Mouse (Mus musculus) intestine, embryonic 16.5 days (tissue): Measurements from ENCODE around the gene Aldh1l1. TPM values are rescaled to one million over a fixed set of nuclear protein-coding genes. Genes with fewer than 3 reads are reported as not detected.

Experiments
- ATAC-seq: fragments of 200-750 bp; cut with Nextera tagmentation; 2 replicates; pipeline ENCODE4 v1.8.0; 2017; ENCODE audit warnings: moderate TSS enrichment, moderate library complexity
- H3K27ac ChIP-seq: fragments of 300-500 bp; sonication (generic); 2 replicates; pipeline ENCODE4 v1.5.1; 2014; ENCODE audit warnings: mild to moderate bottlenecking, low read length
- H3K27me3 ChIP-seq: fragments of 300-500 bp; sonication (generic); replicated peaks from 2 replicates; pipeline ENCODE4 v1.6.1; 2014; ENCODE audit warnings: low read length, control low read depth, mixed read lengths; ENCODE audit not compliant: control insufficient read depth, insufficient read depth
- H3K36me3 ChIP-seq: fragments of 300-500 bp; sonication (generic); 2 replicates; pipeline ENCODE4 v1.6.1; 2014; ENCODE audit warnings: low read length, control low read depth; ENCODE audit not compliant: control insufficient read depth, insufficient read depth
- H3K4me1 ChIP-seq: fragments of 300-500 bp; sonication (generic); 2 replicates; pipeline ENCODE4 v1.6.1; 2014; ENCODE audit warnings: low read length, control low read depth, mixed read lengths; ENCODE audit not compliant: control insufficient read depth, insufficient read depth
- H3K4me2 ChIP-seq: fragments of 300-500 bp; sonication (generic); 2 replicates; pipeline ENCODE4 v1.6.1; 2014; ENCODE audit warnings: low read depth, low read length, control low read depth
- H3K4me3 ChIP-seq: fragments of 300-500 bp; sonication (generic); 2 replicates; pipeline ENCODE4 v1.5.1; 2014; ENCODE audit warnings: mild to moderate bottlenecking, low read length
- H3K9ac ChIP-seq: fragments of 300-500 bp; sonication (generic); 2 replicates; pipeline ENCODE4 v1.6.1; 2014; ENCODE audit warnings: low read depth, low read length
- H3K9me3 ChIP-seq: fragments of 300-500 bp; sonication (generic); 2 replicates; pipeline ENCODE4 v1.6.1; 2016; ENCODE audit warnings: low read length, control low read depth; ENCODE audit not compliant: control insufficient read depth
- WGBS: fragments of 180-500 bp; shearing (Covaris S2); extraction: QIAGEN DNeasy Blood & Tissue Kit; methylation state at CpG from one replicate; pipeline ENCODE4 v1.1.7; 2014; 5-methylcytosine and 5-hydroxymethylcytosine counted together
- polyA plus RNA-seq: library from polyadenylated mRNA; unstranded; fragments of >200 nt; fragmentation: Nextera tagmentation; extraction: Ambion mirVana; gene quantifications from 2 replicates; pipeline ENCODE4 v1.2.1, GENCODE M21; 2015

Gene Aldh1l1
- polyA plus RNA-seq, 1 experiment from 2014 or later: 27.4 TPM

- H3K4me2 ChIP-seq: no peak overlapping the region
- ATAC-seq: no peak
- H3K9ac ChIP-seq: no peak overlapping the region
- H3K4me3 ChIP-seq: no peak overlapping the region
- H3K4me1 ChIP-seq: no peaks in the 10 kb centered on the region
- no peaks in the 10 kb centered on the region for H3K27me3 ChIP-seq
- no peaks in the 10 kb centered on the region for H3K9me3 ChIP-seq
- no peak overlapping the region for H3K27ac ChIP-seq
- no peaks in the 10 kb centered on the region for H3K36me3 ChIP-seq
- 52% methylated on average over 14 of the region's 14 CpGs for WGBS
Measured at GRCm38 (mm10) chr6:90476941-90477518, 9.2 kb upstream of the Aldh1l1 start.

- Histone ChIP-seq H3K9me3 (no peaks in the 10 kb centered on the region), H3K27me3 (no peaks in the 10 kb centered on the region), H3K36me3 (no peaks in the 10 kb centered on the region), H3K27ac (no peak overlapping the region), H3K9ac (no peak overlapping the region), H3K4me3 (no peak overlapping the region), H3K4me1 (no peaks in the 10 kb centered on the region), H3K4me2 (no peak overlapping the region)
- no peak for ATAC-seq
- 58% methylated on average over 3 of the region's 3 CpGs for WGBS
Measured at GRCm38 (mm10) chr6:90484249-90484648, 2.0 kb upstream of the Aldh1l1 start.

GRCm38 (mm10) chr6:90484876-90485275, 1.4 kb upstream of the Aldh1l1 start:
- 78% methylated on average over 5 of the region's 5 CpGs for WGBS
- no peaks in the 10 kb centered on the region for H3K36me3 ChIP-seq
- no peaks in the 10 kb centered on the region for H3K4me1 ChIP-seq
- no peaks in the 10 kb centered on the region for H3K27me3 ChIP-seq
- no peaks in the 10 kb centered on the region for H3K9me3 ChIP-seq
- no peak overlapping the region for H3K4me3 ChIP-seq
- ATAC-seq: no peak
- no peak overlapping the region for H3K4me2 ChIP-seq
- no peak overlapping the region for H3K27ac ChIP-seq
- H3K9ac ChIP-seq: no peak overlapping the region

- 92% methylated on average over 1 of the region's 1 CpGs for WGBS
- no peak for ATAC-seq
- H3K27me3 ChIP-seq: no peaks in the 10 kb centered on the region
- H3K27ac ChIP-seq: no peak overlapping the region
- no peak overlapping the region for H3K4me2 ChIP-seq
- H3K4me1 ChIP-seq: no peaks in the 10 kb centered on the region
- H3K9ac ChIP-seq: no peak overlapping the region
- no peaks in the 10 kb centered on the region for H3K9me3 ChIP-seq
- no peaks in the 10 kb centered on the region for H3K36me3 ChIP-seq
- H3K4me3 ChIP-seq: no peak overlapping the region
Measured at GRCm38 (mm10) chr6:90487531-90487930, 1.3 kb downstream of the Aldh1l1 start.

GRCm38 (mm10) chr6:90489532-90489931, 3.3 kb downstream of the Aldh1l1 start:
- Histone ChIP-seq H3K4me1 (no peaks in the 10 kb centered on the region), H3K27ac (no peak overlapping the region), H3K9me3 (no peaks in the 10 kb centered on the region), H3K4me2 (no peak overlapping the region), H3K4me3 (no peak overlapping the region), H3K27me3 (no peaks in the 10 kb centered on the region), H3K9ac (no peak overlapping the region), H3K36me3 (no peaks in the 10 kb centered on the region)
- whole genome bisulfite sequencing: 88% methylated on average over 3 of the region's 3 CpGs
- no peak for ATAC-seq

- H3K9ac ChIP-seq: no peak overlapping the region
- WGBS: 74% methylated on average over 2 of the region's 2 CpGs
- H3K4me1 ChIP-seq: peaks cover 4% of the 10 kb centered on the region; the same call in 1 of the 2 replicates
- H3K27ac ChIP-seq: no peak overlapping the region
- no peak overlapping the region for H3K4me3 ChIP-seq
- no peaks in the 10 kb centered on the region for H3K9me3 ChIP-seq
- ATAC-seq: no peak
- H3K36me3 ChIP-seq: no peaks in the 10 kb centered on the region
- H3K27me3 ChIP-seq: no peaks in the 10 kb centered on the region
- H3K4me2 ChIP-seq: no peak overlapping the region
Measured at GRCm38 (mm10) chr6:90490976-90491375, 4.7 kb downstream of the Aldh1l1 start.

GRCm38 (mm10) chr6:90491956-90492744, 5.9 kb downstream of the Aldh1l1 start:
- Histone ChIP-seq H3K4me1 (peaks cover 4% of the 10 kb centered on the region; the same call in 1 of the 2 replicates), H3K9ac (no peak overlapping the region), H3K27me3 (no peaks in the 10 kb centered on the region), H3K27ac (no peak overlapping the region), H3K4me2 (no peak overlapping the region), H3K4me3 (no peak overlapping the region), H3K36me3 (no peaks in the 10 kb centered on the region), H3K9me3 (no peaks in the 10 kb centered on the region)
- ATAC-seq: peak; percentile 48; the same call in 1 of the 2 replicates
- WGBS: 60% methylated on average over 10 of the region's 10 CpGs

GRCm38 (mm10) chr6:90494155-90494554, 7.9 kb downstream of the Aldh1l1 start:
- H3K27ac ChIP-seq: no peak overlapping the region
- H3K27me3 ChIP-seq: no peaks in the 10 kb centered on the region
- 74% methylated on average over 3 of the region's 3 CpGs for WGBS
- no peaks in the 10 kb centered on the region for H3K36me3 ChIP-seq
- no peaks in the 10 kb centered on the region for H3K9me3 ChIP-seq
- peaks cover 4% of the 10 kb centered on the region; the same call in 1 of the 2 replicates for H3K4me1 ChIP-seq
- H3K4me3 ChIP-seq: no peak overlapping the region
- no peak overlapping the region for H3K9ac ChIP-seq
- no peak overlapping the region for H3K4me2 ChIP-seq
- ATAC-seq: no peak

GRCm38 (mm10) chr6:90494566-90494965, 8.3 kb downstream of the Aldh1l1 start:
- no peak overlapping the region for H3K27ac ChIP-seq
- H3K4me1 ChIP-seq: peaks cover 4% of the 10 kb centered on the region; the same call in 1 of the 2 replicates
- no peak for ATAC-seq
- no peaks in the 10 kb centered on the region for H3K27me3 ChIP-seq
- WGBS: 87% methylated on average over 3 of the region's 3 CpGs
- H3K9ac ChIP-seq: no peak overlapping the region
- no peak overlapping the region for H3K4me3 ChIP-seq
- H3K9me3 ChIP-seq: no peaks in the 10 kb centered on the region
- no peak overlapping the region for H3K4me2 ChIP-seq
- no peaks in the 10 kb centered on the region for H3K36me3 ChIP-seq
